Mouse (Mus musculus): ENCODE measurements at regions not wholly inside any gene's neighbourhood (a gene's known extent, or its start where the extent isn't known, plus 50 kb on each side); places are given as distances from the start of the nearest gene placed in this dataset.

DNA sequence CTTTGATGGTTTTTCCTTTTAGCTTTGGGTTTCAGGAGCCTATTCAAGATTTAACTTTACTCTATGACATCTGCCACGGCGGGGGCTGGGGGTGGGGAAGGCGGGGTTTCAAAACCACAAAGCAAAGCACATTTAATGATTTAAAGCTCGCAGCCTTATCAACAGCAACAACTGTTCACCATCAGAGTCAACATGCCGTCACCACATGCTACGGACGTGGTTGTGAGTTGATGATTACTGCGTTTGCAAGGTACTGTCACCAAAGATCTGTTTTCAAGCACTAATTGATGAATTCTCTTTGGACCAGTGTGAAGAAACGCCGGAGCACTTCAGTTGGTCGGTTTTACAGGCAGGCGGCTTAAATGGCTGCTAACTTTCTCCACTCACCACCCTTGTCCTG is 151.1 kb upstream of the Cep162 start:
- Histone ChIP-seq H3K27me3 (replicated peaks) (no peaks in the 10 kb centered on the region), H3K4me2 (ENCODE audit: insufficient read depth, low read depth, poor library complexity, severe bottlenecking) (no peak overlapping the region; the same call in 1 of the 2 replicates), H3K4me1 (ENCODE audit: control insufficient read depth in 1 of 2, insufficient read depth in 2 of 2) (no peaks in the 10 kb centered on the region), H3K9me3 (replicated peaks; ENCODE audit: low read length) (no peaks in the 10 kb centered on the region), H3K36me3 (replicated peaks in 1 of 2; ENCODE audit: control insufficient read depth in 1 of 2, insufficient read depth in 1 of 2, low read length in 1 of 2) (no peaks in the 10 kb centered on the region), H3K9ac (ENCODE audit: insufficient read depth, low read depth) (no peak overlapping the region), H3K4me3 (replicated peaks in 1 of 3; ENCODE audit: low read depth in 2 of 3, low read length in 2 of 3, poor library complexity in 1 of 3) (no peak overlapping the region), H3K79me2 (replicated peaks; ENCODE audit: control insufficient read depth, extremely low read depth, insufficient read depth, poor library complexity, severe bottlenecking) (no peaks in the 10 kb centered on the region), H3K27ac (ENCODE audit: insufficient read depth, low read depth) (no peak overlapping the region)
- TF ChIP-seq NELFE (IDR thresholded peaks at IDR 0.05; ENCODE audit: low read depth, low read length) (no peak), MAZ (IDR thresholded peaks at IDR 0.05; ENCODE audit: low read depth, low read length) (no peak), ZNF384 (IDR thresholded peaks at IDR 0.05; ENCODE audit: low read depth, low read length) (no peak), KAT2A (IDR thresholded peaks at IDR 0.05; ENCODE audit: insufficient replicate concordance, low read length) (no peak), USF2 (conservative IDR thresholded peaks at IDR 0.05; ENCODE audit: low read depth, low read length) (no peak), SIN3A (IDR thresholded peaks at IDR 0.05; ENCODE audit: low read length) (no peak), RCOR1 (conservative IDR thresholded peaks at IDR 0.05; ENCODE audit: low read depth, low read length) (no peak), GABPA (IDR thresholded peaks at IDR 0.05; ENCODE audit: insufficient replicate concordance, low read depth, low read length) (no peak), ZMIZ1 (IDR thresholded peaks at IDR 0.05; ENCODE audit: low read depth, low read length) (no peak), PAX5 (IDR thresholded peaks at IDR 0.05; ENCODE audit: low read length) (no peak), POLR2A (IDR thresholded peaks at IDR 0.05; ENCODE audit: low read depth, low read length) (no peak), HCFC1 (IDR thresholded peaks at IDR 0.05; ENCODE audit: low read depth, low read length) (no peak), SMC3 (IDR thresholded peaks at IDR 0.05; ENCODE audit: low read depth, low read length) (no peak), RAD21 (IDR thresholded peaks at IDR 0.05; ENCODE audit: low read depth, low read length) (no peak), E2F4 (IDR thresholded peaks at IDR 0.05; ENCODE audit: insufficient replicate concordance, low read depth, low read length) (no peak), MEF2A (IDR thresholded peaks at IDR 0.05; ENCODE audit: borderline replicate concordance, low read depth, low read length) (no peak), JUND (conservative IDR thresholded peaks at IDR 0.05; ENCODE audit: low read depth, low read length) (no peak), BHLHE40 (IDR thresholded peaks at IDR 0.05; ENCODE audit: low read depth, low read length) (no peak), JUN (IDR thresholded peaks at IDR 0.05; ENCODE audit: insufficient read depth, low read depth, low read length) (no peak), MAFK (IDR thresholded peaks at IDR 0.05; ENCODE audit: insufficient replicate concordance, low read length) (no peak)
- in situ Hi-C loops (cut with MboI; ENCODE audit: low pct_ligation_motif_present, low pct_unique_long_range_greater_than_20kb, low sequenced_read_pairs) = no loop called here
- dilution Hi-C loops (cut with MboI; ENCODE audit: extremely low pct_ligation_motif_present, extremely low pct_unique_long_range_greater_than_20kb, low sequenced_read_pairs) = no loop called here
- DNase-seq (ENCODE audit: extremely low read depth) = no peak

DNA sequence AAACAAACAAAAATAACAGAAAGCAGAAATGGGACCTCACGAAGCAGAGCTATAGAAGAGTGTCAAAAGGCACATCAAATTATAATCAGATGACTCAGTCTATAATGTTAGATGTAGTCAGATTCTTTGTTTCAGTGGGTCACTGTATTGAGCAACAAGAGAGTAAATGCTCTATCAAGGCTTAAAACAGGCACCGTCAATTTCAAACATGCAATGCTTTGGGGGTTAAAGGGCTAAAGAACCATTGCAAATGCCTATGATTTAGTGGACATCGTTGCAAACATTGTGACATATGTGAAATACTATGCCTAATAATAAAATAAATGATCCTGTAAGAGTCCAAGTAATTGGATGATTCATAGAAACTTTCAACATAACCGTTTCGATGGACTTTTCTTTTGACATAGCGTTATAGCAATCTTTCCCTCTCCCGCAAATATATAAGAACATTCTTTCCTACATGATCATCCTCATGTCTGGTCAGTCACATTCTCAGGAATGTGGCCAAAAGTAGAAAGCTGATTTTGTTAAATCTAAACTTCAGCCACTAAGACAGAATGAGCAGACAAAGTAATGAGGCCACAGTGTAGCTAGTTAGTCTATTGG is 149.9 kb upstream of the Cep162 start:
- no peak overlapping the region for H3K4me3 ChIP-seq (replicated peaks in 1 of 3; ENCODE audit: low read depth in 2 of 3, low read length in 2 of 3, poor library complexity in 1 of 3)
- no peak overlapping the region for H3K27ac ChIP-seq (ENCODE audit: insufficient read depth, low read depth)
- H3K36me3 ChIP-seq (replicated peaks in 1 of 2; ENCODE audit: control insufficient read depth in 1 of 2, insufficient read depth in 1 of 2, low read length in 1 of 2) = no peaks in the 10 kb centered on the region
- no peaks in the 10 kb centered on the region for H3K9me3 ChIP-seq (replicated peaks; ENCODE audit: low read length)
- DNase-seq (ENCODE audit: extremely low read depth) = no peak
- H3K27me3 ChIP-seq (replicated peaks) = no peaks in the 10 kb centered on the region
- no peak overlapping the region for H3K4me2 ChIP-seq (ENCODE audit: insufficient read depth, low read depth, poor library complexity, severe bottlenecking)
- no peak for TF ChIP-seq MYC (IDR thresholded peaks at IDR 0.05; ENCODE audit: low read depth, low read length)
- TF ChIP-seq MEF2A (IDR thresholded peaks at IDR 0.05; ENCODE audit: borderline replicate concordance, low read depth, low read length) = no peak
- TF ChIP-seq POLR2AphosphoS2 (IDR thresholded peaks at IDR 0.05; ENCODE audit: low read depth, low read length) = no peak
- no peak for TF ChIP-seq RCOR1 (conservative IDR thresholded peaks at IDR 0.05; ENCODE audit: low read depth, low read length)
- TF ChIP-seq EP300 (IDR thresholded peaks at IDR 0.05; ENCODE audit: low read length) = no peak
- no peak for TF ChIP-seq MXI1 (IDR thresholded peaks at IDR 0.05; ENCODE audit: low read depth, low read length)
- TF ChIP-seq USF2 (conservative IDR thresholded peaks at IDR 0.05; ENCODE audit: low read depth, low read length) = no peak
- TF ChIP-seq ZMIZ1 (IDR thresholded peaks at IDR 0.05; ENCODE audit: low read depth, low read length) = no peak
- TF ChIP-seq ZC3H11A (IDR thresholded peaks at IDR 0.05; ENCODE audit: low read depth, low read length) = no peak
- TF ChIP-seq TCF12 (IDR thresholded peaks at IDR 0.05; ENCODE audit: low read depth, low read length) = no peak
- no peak for TF ChIP-seq SIN3A (IDR thresholded peaks at IDR 0.05; ENCODE audit: low read length)
- TF ChIP-seq ETS1 (conservative IDR thresholded peaks at IDR 0.05; ENCODE audit: low read depth, low read length) = no peak
- TF ChIP-seq ZNF384 (IDR thresholded peaks at IDR 0.05; ENCODE audit: low read depth, low read length) = no peak
- no peak for TF ChIP-seq CTCF (conservative IDR thresholded peaks at IDR 0.05 in 1 of 2, IDR thresholded peaks at IDR 0.05 in 1 of 2; ENCODE audit: low read depth in 2 of 2, low read length in 2 of 2)
- no peaks in the 10 kb centered on the region for H3K4me1 ChIP-seq (ENCODE audit: control insufficient read depth in 1 of 2, insufficient read depth in 2 of 2)
- no peak overlapping the region for H3K9ac ChIP-seq (ENCODE audit: insufficient read depth, low read depth)
- dilution Hi-C loops (cut with MboI; ENCODE audit: extremely low pct_ligation_motif_present, extremely low pct_unique_long_range_greater_than_20kb, low sequenced_read_pairs) = no loop called here
- H3K79me2 ChIP-seq (replicated peaks; ENCODE audit: control insufficient read depth, extremely low read depth, insufficient read depth, poor library complexity, severe bottlenecking) = no peaks in the 10 kb centered on the region
- in situ Hi-C loops (cut with MboI; ENCODE audit: low pct_ligation_motif_present, low pct_unique_long_range_greater_than_20kb, low sequenced_read_pairs) = no loop called here
